Mouse (Mus musculus) liver, embryonic 13.5 days (tissue): ENCODE data around the gene Ccdc107. TPM values are rescaled to one million over a fixed set of nuclear protein-coding genes. Genes with fewer than 3 reads are reported as not detected.

Experiments used
- ATAC-seq: fragments of 200-750 bp; cut with Nextera tagmentation; 2 replicates; pipeline ENCODE4 v1.8.0; 2017; ENCODE audit warnings: low read depth, mild to moderate bottlenecking, moderate number of reproducible peaks, moderate library complexity
- DNase-seq: peaks from one replicate; pipeline ENCODE4 v3.0.0; 2022
- H3K27ac ChIP-seq: fragments of 300-500 bp; sonication (generic); 2 replicates; pipeline ENCODE4 v1.5.1; 2015; ENCODE audit warnings: moderate library complexity, mild to moderate bottlenecking, inconsistent platforms
- H3K27me3 ChIP-seq: fragments of 300-500 bp; sonication (generic); 2 replicates; pipeline ENCODE4 v1.6.1; 2015; ENCODE audit warnings: mild to moderate bottlenecking, inconsistent platforms
- H3K36me3 ChIP-seq: fragments of 300-500 bp; sonication (generic); 2 replicates; pipeline ENCODE4 v1.6.1; 2015; ENCODE audit warnings: mild to moderate bottlenecking, inconsistent platforms
- H3K4me1 ChIP-seq: fragments of 300-500 bp; sonication (generic); replicated peaks from 2 replicates; pipeline ENCODE4 v1.6.1; 2015; ENCODE audit warnings: inconsistent platforms
- H3K4me2 ChIP-seq: fragments of 300-500 bp; sonication (generic); 2 replicates; pipeline ENCODE4 v1.6.1; 2015; ENCODE audit warnings: inconsistent platforms, mild to moderate bottlenecking, moderate library complexity
- H3K4me3 ChIP-seq: fragments of 300-500 bp; sonication (generic); replicated peaks from 2 replicates; pipeline ENCODE4 v1.5.1; 2015; ENCODE audit warnings: mild to moderate bottlenecking, inconsistent platforms
- H3K9ac ChIP-seq: fragments of 300-500 bp; sonication (generic); 2 replicates; pipeline ENCODE4 v1.6.1; 2015; ENCODE audit warnings: mild to moderate bottlenecking, inconsistent platforms
- H3K9me3 ChIP-seq: fragments of 300-500 bp; sonication (generic); replicated peaks from 2 replicates; pipeline ENCODE4 v1.6.1; 2016; ENCODE audit warnings: inconsistent platforms
- WGBS: fragments of 180-500 bp; shearing (Covaris S2); methylation state at CpG from one replicate; pipeline ENCODE4 v1.1.7; 2015; ENCODE audit not compliant: insufficient replicate concordance; 5-methylcytosine and 5-hydroxymethylcytosine counted together
- polyA plus RNA-seq: library from polyadenylated mRNA; unstranded; fragments of >200 nt; fragmentation: Nextera tagmentation; extraction: Ambion mirVana; gene quantifications from 2 replicates; pipeline ENCODE4 v1.2.1, GENCODE M21; 2015

Gene Ccdc107
- 34.2 and 34.3 TPM in 2 replicates for polyA plus RNA-seq

DNA sequence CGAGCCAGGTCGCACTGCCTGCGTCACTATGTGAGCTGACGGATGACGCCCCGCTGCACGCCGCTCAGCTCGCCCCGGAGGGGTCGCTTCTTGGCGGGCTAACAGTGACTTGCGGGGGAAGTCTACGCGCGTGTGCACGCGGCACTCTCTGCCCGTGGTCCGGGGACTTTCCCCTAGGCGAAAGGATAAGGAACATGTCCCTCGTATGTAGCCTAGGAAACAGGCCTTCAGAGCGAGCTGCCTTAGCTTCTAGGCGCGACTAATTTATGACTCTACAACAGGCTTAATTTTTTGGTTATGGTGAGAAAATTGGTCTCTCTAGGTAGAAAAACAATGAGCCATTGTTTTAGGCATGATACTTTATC, at the start of gene Ccdc107:
TSS of gene Ccdc107 (plus strand) at position 80 of the 365 bp plus-strand sequence.
- Histone ChIP-seq H3K4me2 (peak within 1 kb of the TSS; percentile 87), H3K9ac (peak within 1 kb of the TSS; percentile 88), H3K4me3 (peak within 1 kb of the TSS; percentile 81), H3K4me1 (peaks cover 65% of the 10 kb centered on the region), H3K36me3 (peaks cover 28% of the 10 kb centered on the region), H3K27ac (peak within 1 kb of the TSS; percentile 82), H3K27me3 (no peaks in the 10 kb centered on the region), H3K9me3 (no peaks in the 10 kb centered on the region)
- DNase-seq: peak; percentile 92
- ATAC-seq: peak; percentile 97
- WGBS: under 1% methylated on average over 25 of the region's 25 CpGs

DNA sequence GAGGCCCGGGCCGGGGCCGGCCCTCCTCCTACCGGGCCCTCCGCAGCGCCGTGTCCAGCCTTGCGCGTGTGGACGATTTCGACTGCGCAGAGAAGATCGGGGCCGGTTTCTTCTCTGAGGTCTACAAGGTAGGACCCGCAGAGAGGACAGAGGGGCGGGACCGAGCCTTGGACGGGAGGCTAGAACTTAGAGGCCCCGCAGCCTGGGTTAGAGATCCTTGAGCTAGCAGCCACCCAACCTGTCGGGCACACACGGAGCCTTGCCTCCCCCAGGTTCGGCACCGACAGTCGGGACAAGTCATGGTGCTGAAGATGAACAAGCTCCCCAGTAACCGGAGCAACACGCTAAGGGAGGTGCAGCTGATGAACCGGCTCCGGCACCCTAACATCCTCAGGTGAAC, 49.2 kb upstream of the Ccdc107 start:
- Histone ChIP-seq H3K4me3 (peak overlapping the region; percentile 74), H3K27me3 (peaks cover 28% of the 10 kb centered on the region), H3K27ac (no peak overlapping the region), H3K36me3 (peaks cover 20% of the 10 kb centered on the region), H3K9ac (peak overlapping the region; percentile 79), H3K9me3 (no peaks in the 10 kb centered on the region), H3K4me1 (peaks cover 19% of the 10 kb centered on the region), H3K4me2 (peak overlapping the region; percentile 98)
- 4% methylated on average over 28 of the region's 28 CpGs for WGBS
- ATAC-seq: no peak; the same call in 1 of the 2 replicates
- DNase-seq: no peak

DNA sequence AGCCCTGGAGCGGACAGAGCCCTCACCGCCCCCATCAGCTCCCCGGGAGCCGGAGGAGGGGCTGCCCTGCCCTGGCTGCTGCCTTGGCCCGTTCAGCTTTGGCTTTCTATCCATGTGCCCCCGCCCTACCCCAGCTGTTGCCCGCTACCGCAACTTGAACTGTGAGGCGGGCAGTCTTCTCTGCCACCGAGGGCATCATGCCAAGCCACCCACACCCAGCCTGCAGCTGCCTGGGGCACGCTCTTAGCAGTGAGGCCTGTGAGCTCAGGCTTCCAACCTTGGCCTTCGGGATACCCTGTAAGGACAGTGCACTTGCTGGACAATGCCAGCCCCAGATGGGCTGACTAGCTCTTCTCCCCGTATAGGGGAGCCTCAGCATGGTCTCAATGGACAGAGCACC, 45.4 kb upstream of the Ccdc107 start:
- Histone ChIP-seq H3K27ac (no peak overlapping the region), H3K4me1 (peaks cover 18% of the 10 kb centered on the region), H3K36me3 (peaks cover 20% of the 10 kb centered on the region), H3K9me3 (no peaks in the 10 kb centered on the region), H3K4me3 (no peak overlapping the region), H3K27me3 (peaks cover 39% of the 10 kb centered on the region), H3K9ac (no peak overlapping the region), H3K4me2 (no peak overlapping the region)
- DNase-seq (no peak), ATAC-seq (no peak)
- WGBS: 84% methylated on average over 13 of the region's 13 CpGs

DNA sequence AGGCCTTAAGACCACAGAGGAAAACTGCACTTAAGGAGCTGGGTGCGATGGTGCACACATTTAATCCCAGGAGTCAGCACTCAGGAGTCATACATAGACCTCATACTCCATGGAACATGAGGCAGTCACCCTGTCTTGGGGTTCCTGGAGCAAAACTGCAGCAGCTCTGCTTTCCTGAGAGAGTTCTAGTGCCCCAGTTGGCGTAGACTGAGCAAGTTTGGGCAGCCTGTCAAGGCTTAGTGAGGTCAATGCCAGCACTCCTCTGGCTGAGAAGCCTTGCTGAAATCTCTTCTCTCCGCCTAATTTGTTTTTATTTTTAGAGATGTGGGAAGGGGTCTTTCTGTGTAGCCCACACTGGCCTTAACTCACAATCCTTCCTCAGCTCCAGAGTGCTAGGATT, 44.1 kb upstream of the Ccdc107 start:
- DNase-seq (no peak), ATAC-seq (no peak)
- WGBS: 67% methylated on average over 3 of the region's 3 CpGs
- Histone ChIP-seq H3K27ac (no peak overlapping the region), H3K9ac (no peak overlapping the region), H3K27me3 (peaks cover 43% of the 10 kb centered on the region), H3K4me3 (no peak overlapping the region), H3K4me2 (no peak overlapping the region), H3K36me3 (peaks cover 20% of the 10 kb centered on the region), H3K9me3 (no peaks in the 10 kb centered on the region), H3K4me1 (peaks cover 5% of the 10 kb centered on the region)

DNA sequence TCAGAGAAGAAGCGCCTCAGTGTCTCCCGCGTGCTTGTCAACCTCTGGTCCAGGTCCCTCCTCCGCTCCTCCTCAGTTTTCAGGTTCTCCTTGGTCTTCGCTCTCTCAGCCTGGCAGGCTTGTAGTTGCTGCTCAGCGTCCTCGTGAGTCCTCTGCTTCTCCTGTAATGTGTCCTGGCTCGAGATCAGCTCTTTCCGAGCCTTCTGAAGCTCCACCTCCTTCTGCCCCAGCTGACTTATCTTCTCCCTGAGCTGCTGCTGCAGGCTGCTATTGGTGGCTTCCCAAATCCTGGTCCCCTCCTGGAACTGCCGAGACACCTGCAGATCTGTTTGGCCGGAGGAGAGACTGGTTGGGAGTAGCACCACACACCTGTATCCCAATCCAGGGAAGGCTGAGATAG, 40.4 kb upstream of the Ccdc107 start:
- Histone ChIP-seq H3K27me3 (peaks cover 45% of the 10 kb centered on the region), H3K4me2 (no peak overlapping the region), H3K4me3 (no peak overlapping the region), H3K9ac (no peak overlapping the region), H3K27ac (no peak overlapping the region), H3K4me1 (no peaks in the 10 kb centered on the region), H3K9me3 (no peaks in the 10 kb centered on the region), H3K36me3 (peaks cover 4% of the 10 kb centered on the region; the same call in 1 of the 2 replicates)
- DNase-seq: no peak
- WGBS: 37% methylated on average over 11 of the region's 11 CpGs
- ATAC-seq: no peak

DNA sequence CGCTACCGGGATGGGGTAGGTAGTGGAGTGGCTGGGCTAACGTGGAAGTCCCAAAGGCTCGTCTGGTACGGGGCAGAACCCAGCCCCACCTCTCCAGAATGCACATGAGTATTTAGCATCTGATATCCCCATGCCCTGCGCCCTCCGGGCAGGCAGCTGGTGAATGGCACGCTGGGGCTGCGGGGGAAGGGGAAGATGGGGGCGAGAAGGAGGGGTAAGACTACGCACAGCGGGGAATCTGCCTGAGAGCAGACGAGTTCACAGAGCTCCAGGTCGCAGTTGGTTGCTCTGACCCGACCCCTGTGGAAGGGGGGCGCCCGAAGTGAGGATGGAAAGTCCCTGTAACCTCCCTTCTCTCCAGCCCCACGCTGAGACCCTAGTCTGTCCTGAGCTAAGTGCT, 39.3 kb upstream of the Ccdc107 start:
- H3K27me3 ChIP-seq: peaks cover 45% of the 10 kb centered on the region

DNA sequence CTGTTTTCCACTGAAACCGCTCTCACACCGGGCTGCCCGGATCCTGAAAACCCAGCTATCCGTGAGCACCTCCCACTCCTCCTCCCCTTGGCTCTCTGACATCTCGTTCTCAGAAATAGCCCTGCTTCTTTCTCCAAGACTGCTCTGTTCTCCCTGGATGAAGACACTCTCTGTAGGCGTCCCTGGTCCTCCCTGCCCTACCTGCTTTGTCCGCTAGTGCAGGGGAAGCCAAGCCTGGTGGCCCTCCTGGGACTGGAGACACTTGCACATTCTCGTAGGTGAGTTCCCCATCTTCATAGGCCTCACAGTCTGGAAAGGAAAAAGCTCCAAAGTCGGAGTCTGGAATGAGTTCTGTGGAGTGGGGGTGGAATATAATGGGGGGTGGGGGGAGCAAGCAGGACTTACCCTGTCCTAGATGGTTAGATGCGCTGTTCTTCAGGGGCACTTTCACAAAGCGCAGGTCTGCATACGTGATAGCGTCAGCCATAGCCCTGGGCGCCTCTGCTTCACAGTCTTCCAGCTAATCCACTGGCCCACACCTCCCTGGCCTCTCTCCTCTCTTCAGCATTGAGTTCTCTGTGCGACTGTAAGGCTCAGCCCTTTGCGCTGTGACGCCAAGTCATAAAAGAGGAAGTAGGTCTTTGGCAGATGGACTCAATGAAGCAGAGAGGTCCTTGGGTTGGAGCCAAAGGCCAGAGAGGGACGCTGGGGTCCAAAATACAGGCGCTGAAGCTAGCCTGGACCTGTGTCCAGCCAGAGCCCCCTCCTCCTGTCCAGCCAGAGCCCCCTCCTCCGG, 38.5 kb upstream of the Ccdc107 start, which contains the start of gene Cd72:
TSS of gene Cd72 (minus strand) at position 588 of the 796 bp plus-strand sequence.
- H3K4me3 ChIP-seq: no peak within 1 kb of the TSS; the same call in 1 of the 2 replicates
- WGBS: 14% methylated on average over 20 of the region's 20 CpGs
- no peak within 1 kb of the TSS for H3K9ac ChIP-seq
- H3K36me3 ChIP-seq: no peaks in the 10 kb centered on the region
- no peak for ATAC-seq
- peaks cover 45% of the 10 kb centered on the region for H3K27me3 ChIP-seq
- H3K4me1 ChIP-seq: no peaks in the 10 kb centered on the region
- no peak within 1 kb of the TSS for H3K27ac ChIP-seq
- no peaks in the 10 kb centered on the region for H3K9me3 ChIP-seq
- DNase-seq: no peak
- peak within 1 kb of the TSS; percentile 19 for H3K4me2 ChIP-seq

More for the DNA sequence above, 39.3 kb upstream of the Ccdc107 start:
- ATAC-seq (no peak), DNase-seq (no peak)
- H3K27ac ChIP-seq: no peak overlapping the region
- no peaks in the 10 kb centered on the region for H3K36me3 ChIP-seq
- H3K9ac ChIP-seq: no peak overlapping the region
- H3K9me3 ChIP-seq: no peaks in the 10 kb centered on the region
- 0% methylated on average over 18 of the region's 18 CpGs for WGBS
- no peaks in the 10 kb centered on the region for H3K4me1 ChIP-seq
- peak overlapping the region; percentile 19 for H3K4me2 ChIP-seq
- no peak overlapping the region; the same call in 1 of the 2 replicates for H3K4me3 ChIP-seq

DNA sequence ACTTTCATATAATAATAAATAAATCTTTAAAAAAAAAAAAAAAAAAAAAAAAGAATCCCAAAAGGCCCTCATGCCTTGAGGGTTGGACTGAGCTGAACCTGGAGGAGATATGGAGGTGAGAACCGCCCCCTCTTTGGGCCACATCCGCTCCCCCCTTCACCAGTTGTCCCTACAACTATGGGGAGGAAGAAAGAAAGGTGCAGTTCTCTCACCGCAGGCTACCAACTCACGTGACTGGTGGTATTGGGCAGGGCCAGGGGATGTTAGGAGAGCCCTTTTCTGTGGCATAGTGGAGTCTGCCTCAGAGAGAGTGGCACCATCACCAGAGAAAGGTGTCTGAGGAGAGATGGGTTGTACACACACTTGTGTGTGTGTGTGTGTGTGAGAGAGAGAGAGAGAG, 36.2 kb upstream of the Ccdc107 start:
- Histone ChIP-seq H3K36me3 (no peaks in the 10 kb centered on the region), H3K27me3 (peaks cover 40% of the 10 kb centered on the region), H3K4me3 (no peak overlapping the region), H3K27ac (no peak overlapping the region), H3K4me2 (no peak overlapping the region), H3K9me3 (no peaks in the 10 kb centered on the region), H3K9ac (no peak overlapping the region), H3K4me1 (no peaks in the 10 kb centered on the region)
- ATAC-seq (no peak), DNase-seq (no peak)
- 15% methylated on average over 4 of the region's 4 CpGs for WGBS

DNA sequence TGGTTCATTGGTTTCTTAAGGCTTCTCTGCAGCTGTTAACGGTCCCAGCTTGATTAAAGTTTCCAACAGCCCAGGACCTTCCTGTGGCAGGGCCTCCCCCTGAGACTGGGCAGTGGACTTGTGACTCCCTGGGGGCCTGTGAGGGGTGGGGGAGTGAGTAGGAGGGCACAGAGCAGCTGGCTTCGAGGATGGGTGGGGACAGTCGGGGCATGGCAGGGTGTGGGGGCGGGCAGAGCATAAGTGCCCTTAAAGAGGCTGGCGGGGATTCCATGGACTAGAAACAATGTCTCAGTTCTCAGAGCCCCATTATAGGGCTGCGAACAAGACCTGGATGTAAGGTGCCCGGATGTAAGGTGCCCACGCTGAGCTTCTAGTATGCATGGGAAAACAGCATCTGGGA, 35.6 kb upstream of the Ccdc107 start:
- H3K27ac ChIP-seq: no peak overlapping the region

DNA sequence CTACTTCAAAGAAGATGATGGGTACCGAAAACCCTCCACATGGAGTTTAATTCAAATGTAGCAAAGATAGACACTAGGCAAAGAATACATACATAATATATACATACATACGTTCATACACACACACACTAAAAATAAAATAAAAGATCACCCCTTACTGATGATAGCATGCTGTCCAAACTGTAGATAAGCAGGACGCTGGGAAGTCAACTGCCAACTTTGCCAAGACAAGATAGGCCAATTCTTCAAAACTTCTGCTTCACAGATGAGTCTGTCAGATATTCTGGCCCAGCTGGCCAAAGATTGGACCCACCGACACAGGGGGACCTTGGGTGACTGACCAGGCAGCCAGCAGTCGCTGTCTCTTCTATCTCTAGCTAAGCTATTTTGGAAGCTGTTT, 29.6 kb upstream of the Ccdc107 start:
- no peaks in the 10 kb centered on the region for H3K9me3 ChIP-seq
- H3K4me1 ChIP-seq: no peaks in the 10 kb centered on the region
- no peaks in the 10 kb centered on the region for H3K27me3 ChIP-seq
- no peak for DNase-seq
- no peak overlapping the region for H3K4me3 ChIP-seq
- ATAC-seq: no peak
- WGBS: 59% methylated on average over 5 of the region's 5 CpGs
- H3K36me3 ChIP-seq: no peaks in the 10 kb centered on the region
- H3K4me2 ChIP-seq: no peak overlapping the region
- H3K9ac ChIP-seq: no peak overlapping the region
- no peak overlapping the region for H3K27ac ChIP-seq

More for the DNA sequence above, 35.6 kb upstream of the Ccdc107 start:
- WGBS: 33% methylated on average over 8 of the region's 8 CpGs
- Histone ChIP-seq H3K4me2 (no peak overlapping the region), H3K4me1 (no peaks in the 10 kb centered on the region), H3K9ac (no peak overlapping the region), H3K9me3 (no peaks in the 10 kb centered on the region), H3K36me3 (no peaks in the 10 kb centered on the region), H3K4me3 (no peak overlapping the region), H3K27me3 (peaks cover 34% of the 10 kb centered on the region)
- no peak for ATAC-seq
- DNase-seq: no peak

DNA sequence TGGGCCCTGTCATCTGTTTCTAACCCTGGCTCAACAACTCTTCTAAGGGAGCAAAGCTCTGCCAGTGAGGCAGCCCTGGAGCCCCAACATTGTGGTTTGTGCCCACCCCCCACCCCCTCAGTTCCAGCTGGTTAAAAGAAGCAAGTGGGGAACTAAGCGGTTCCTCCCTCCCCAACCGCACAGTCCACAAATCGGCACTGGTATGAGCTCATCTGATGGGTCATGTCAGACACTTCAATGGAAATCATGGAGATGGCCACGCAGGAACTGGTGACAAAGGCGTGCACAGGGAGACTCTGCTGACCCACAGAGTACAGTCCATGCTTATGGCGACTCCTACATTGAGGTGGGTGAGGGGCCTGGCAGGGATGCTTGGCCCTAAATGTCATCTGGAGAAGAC, 26.8 kb upstream of the Ccdc107 start:
- Histone ChIP-seq H3K27ac (no peak overlapping the region), H3K27me3 (no peaks in the 10 kb centered on the region)
- no peak for ATAC-seq

DNA sequence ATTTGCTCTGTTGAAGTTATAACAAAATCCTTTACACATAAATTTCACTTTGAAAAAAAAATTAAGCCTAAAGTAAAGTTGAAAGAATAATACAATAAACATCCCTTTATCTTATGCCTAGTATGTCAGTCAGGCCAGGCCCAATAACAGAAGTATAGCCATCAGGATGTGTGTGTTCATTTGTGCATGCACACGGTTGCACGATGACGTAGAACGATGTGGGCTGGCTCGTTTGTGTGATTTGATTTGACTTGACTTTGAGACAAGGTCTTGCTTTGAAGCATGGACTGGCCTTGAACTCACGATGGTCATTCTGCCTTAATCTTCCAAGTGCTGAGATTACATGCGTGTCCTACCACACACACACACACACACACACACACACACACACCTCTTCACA, 25.8 kb upstream of the Ccdc107 start:
- WGBS: 74% methylated on average over 7 of the region's 7 CpGs
- no peaks in the 10 kb centered on the region for H3K27me3 ChIP-seq
- ATAC-seq (no peak), DNase-seq (no peak)
- H3K27ac ChIP-seq: no peak overlapping the region
- no peak overlapping the region for H3K4me3 ChIP-seq
- no peak overlapping the region for H3K4me2 ChIP-seq
- no peaks in the 10 kb centered on the region for H3K4me1 ChIP-seq
- no peaks in the 10 kb centered on the region for H3K36me3 ChIP-seq
- no peaks in the 10 kb centered on the region for H3K9me3 ChIP-seq
- H3K9ac ChIP-seq: no peak overlapping the region

More for the DNA sequence above, 26.8 kb upstream of the Ccdc107 start:
- no peak for DNase-seq
- Histone ChIP-seq H3K4me2 (no peak overlapping the region), H3K4me3 (no peak overlapping the region), H3K4me1 (no peaks in the 10 kb centered on the region), H3K36me3 (no peaks in the 10 kb centered on the region), H3K9ac (no peak overlapping the region), H3K9me3 (no peaks in the 10 kb centered on the region)
- WGBS: 59% methylated on average over 6 of the region's 6 CpGs
